Mouse (Mus musculus) T-cell, adult 2 months (primary cell): Measurements from ENCODE around the gene Ppm1l.
"Not testable (repeated sequence)": the region's sequence is repeated elsewhere in the genome, so short reads cannot be mapped to it uniquely, and the experiment has no call there.

ENCODE experiments used
- DNase-seq: peaks from one replicate; pipeline ENCODE4 v3.0.0; 2022; ENCODE audit warnings: low spot score

Gene Ppm1l

GRCm38 (mm10) chr3:69373544-69374306 lies 57.1 kb downstream of the Ppm1l start:
- DNase-seq = no peak

DNA sequence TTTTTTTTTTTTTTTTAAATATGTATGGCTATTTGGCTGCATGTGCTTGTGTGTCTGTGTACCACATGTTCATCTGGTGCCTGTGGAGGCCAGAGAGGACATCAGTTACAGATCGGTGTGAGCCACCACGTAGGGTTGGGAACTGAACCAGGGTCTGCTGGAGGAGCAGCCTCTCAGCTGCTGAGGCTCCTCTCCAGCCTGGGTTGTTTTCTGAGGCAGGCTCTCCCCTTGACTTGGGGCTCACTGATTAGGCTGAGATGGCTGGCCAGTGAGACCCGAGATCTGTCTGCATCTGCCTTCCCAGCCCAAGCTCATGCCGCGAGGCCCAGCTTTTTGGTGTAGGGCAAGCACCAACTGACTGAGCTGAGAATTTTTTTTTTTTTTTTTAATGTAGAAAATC lies 57.9 kb downstream of the Ppm1l start:
- no peak for DNase-seq

- DNase-seq = no peak
Measured at GRCm38 (mm10) chr3:69374983-69375382, 58.3 kb downstream of the Ppm1l start.

DNA sequence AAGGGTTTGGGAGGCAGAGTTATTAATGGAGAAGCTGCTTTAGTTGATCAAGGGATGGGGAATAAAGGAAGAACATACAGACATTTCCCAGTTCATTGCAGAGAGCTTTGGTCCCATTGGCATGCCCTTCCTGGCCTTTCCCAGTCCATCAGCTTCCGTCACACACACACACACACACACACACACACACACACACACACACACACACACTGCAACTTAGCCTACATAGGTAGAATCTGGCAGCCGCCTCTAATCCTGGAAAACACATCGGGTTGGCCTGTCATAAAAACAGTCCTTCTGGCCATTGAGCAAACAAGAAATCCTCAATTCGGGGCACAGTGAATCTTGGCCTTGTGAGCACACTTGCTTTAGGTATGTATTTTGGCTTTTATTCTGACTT lies 64.6 kb downstream of the Ppm1l start:
- no peak for DNase-seq

GRCm38 (mm10) chr3:69391834-69392233 lies 75.2 kb downstream of the Ppm1l start:
- DNase-seq = not testable (repeated sequence)

DNA sequence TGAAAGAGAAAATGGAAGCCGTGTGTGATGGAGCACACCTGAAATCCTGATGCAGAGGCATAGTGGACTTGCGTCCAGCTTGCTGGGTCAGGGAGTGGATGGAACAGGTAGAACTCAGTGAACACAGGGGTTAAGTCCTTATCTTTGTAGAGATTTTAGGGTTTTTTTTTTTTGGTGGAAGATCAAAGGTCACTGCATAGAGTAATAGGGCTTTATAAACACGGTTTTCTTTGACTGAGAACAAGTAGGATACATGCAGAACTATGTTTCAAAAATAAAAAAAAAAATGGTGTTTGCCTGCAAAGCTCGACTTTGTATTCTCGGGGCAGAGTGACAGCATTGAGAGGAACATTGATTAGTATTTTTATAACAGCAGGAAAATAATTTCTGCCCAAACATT lies 75.6 kb downstream of the Ppm1l start:
- no peak for DNase-seq

GRCm38 (mm10) chr3:69393079-69393478 lies 76.4 kb downstream of the Ppm1l start:
- DNase-seq = no peak

- no peak for DNase-seq
Measured at GRCm38 (mm10) chr3:69393991-69394390, 77.3 kb downstream of the Ppm1l start.

- no peak for DNase-seq
Measured at GRCm38 (mm10) chr3:69395084-69395483, 78.4 kb downstream of the Ppm1l start.

DNA sequence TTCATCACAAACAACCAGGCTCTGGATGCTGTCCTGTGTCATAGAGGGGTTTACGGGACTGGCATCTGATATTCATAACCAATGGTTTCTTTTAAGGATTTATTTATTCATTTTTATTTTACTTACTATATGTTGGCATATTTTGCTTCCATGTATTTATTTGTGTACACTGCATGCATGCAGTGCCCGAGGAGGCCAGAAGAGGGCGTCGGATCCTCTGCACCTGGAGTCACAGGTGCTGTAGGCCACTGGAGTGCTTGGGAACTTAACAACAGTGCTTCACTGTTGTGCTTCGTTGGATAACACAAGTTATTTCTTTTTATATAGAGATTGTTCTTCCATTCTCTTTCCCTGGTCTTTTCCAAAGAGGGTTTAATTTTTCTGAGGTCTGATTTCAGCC lies 81.1 kb downstream of the Ppm1l start:
- DNase-seq = no peak

DNA sequence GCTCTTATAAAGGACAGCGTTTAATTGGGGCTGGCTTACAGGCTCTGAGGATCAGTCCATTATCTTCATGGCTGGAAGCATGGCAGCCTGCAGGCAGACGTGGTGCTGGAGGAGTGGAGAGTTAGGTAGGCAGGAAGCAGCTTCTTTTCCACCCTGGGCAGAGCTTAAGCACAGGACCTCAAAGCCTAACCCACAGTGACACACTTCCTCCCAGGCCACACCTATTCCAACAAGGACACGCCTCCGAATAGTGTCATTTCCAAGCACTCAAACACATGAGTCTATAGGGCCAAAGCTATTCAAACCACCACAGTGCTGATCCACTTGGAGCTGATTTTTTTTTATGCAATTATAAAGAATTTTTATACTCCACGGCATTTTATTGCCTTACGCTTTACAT lies 82.7 kb downstream of the Ppm1l start:
- DNase-seq = peak; percentile 2

DNA sequence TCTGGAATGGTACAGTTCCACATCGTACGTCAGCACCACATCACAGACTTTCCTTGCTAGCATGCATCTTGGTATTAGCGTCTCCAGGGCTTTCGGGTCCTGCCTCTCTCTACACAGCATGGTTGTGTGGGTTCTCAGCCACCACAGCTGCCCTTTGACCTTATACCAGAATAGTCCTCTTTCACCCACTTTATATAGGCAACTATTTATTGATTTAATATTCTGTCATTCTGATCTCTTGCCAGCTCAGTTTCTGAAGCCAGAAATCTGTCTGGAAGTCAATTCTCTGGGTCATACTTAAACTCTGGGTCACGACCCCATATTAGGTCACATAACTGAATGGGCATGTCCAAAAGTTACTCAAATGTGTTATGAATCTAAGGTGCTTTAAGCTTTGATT lies 86.5 kb downstream of the Ppm1l start:
- no peak for DNase-seq

DNA sequence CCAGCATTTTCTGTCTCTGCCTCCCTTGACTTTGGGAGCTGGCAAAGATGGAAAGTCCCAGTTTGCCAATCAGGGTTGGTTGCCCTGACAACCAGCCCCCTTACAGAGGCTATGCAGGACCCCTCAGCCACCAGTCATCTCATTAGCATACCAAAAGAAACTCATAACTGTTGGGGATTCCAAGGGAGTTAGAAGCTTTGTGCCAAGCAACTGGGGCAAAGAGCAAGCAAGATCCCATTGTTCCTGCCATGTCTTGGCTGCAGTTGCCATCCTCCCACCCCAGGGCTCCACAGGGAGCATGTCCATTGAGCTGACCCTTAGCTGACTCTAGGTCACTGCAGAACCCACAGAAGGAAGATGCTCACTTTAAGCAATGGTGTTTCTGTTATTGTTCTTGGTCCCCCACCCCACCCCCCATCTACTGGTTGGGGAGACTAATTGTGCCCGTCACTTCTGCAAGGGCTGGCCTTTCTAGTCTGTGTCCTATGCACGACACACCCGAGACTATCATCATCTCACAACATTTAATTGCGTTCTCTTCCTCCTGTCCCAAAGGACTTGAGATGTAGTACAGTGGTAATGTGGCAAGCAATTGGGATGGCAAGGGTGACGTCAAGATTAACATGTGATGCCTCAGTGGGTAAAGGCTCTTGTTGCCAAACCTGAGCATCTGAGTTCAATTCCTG lies 89.7 kb downstream of the Ppm1l start:
- no peak for DNase-seq

GRCm38 (mm10) chr3:69408064-69408463 lies 91.4 kb downstream of the Ppm1l start:
- no peak for DNase-seq

DNA sequence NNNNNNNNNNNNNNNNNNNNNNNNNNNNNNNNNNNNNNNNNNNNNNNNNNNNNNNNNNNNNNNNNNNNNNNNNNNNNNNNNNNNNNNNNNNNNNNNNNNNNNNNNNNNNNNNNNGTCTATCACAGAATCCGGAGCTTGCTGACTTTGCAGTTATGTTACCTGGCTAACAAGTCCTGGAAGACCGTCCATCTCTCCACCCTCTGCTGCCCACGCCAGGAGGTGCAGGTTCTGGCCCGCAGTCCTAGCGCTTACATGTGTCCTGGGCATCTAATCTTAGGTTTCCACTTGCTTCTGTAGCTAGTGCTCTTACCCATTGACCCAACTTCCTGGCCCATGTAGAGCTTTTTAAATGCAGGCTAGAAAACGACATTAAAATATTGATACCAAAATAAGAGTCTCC lies 99.5 kb downstream of the Ppm1l start:
- DNase-seq = no peak

- DNase-seq = no peak
Measured at GRCm38 (mm10) chr3:69422741-69423140, 106.1 kb downstream of the Ppm1l start.

- no peak for DNase-seq
Measured at GRCm38 (mm10) chr3:69423371-69423770, 106.7 kb downstream of the Ppm1l start.

- not testable (repeated sequence) for DNase-seq
Measured at GRCm38 (mm10) chr3:69424781-69425180, 108.1 kb downstream of the Ppm1l start.

GRCm38 (mm10) chr3:69427259-69427658 lies 110.6 kb downstream of the Ppm1l start:
- DNase-seq = no peak

DNA sequence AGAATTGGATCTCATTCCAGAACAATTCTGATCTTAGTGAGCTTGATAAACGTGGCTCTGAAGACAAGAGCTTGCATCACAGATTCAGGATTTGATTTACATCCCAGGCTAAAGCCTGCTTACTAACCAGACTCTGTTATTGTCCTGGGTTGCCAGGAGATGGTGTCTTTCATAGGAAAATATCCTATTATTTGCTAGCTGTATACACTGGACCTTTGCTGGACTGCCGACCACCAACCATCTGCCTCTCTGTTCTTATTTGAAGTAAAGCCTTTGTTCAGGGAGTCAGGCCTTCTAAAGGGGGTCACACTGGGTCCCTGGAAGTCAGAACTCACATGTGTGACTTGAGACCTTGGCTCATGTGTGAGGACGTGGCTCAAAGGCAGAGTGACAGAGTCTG lies 111.6 kb downstream of the Ppm1l start:
- DNase-seq = no peak

GRCm38 (mm10) chr3:69429319-69429718 lies 112.7 kb downstream of the Ppm1l start:
- DNase-seq = no peak

DNA sequence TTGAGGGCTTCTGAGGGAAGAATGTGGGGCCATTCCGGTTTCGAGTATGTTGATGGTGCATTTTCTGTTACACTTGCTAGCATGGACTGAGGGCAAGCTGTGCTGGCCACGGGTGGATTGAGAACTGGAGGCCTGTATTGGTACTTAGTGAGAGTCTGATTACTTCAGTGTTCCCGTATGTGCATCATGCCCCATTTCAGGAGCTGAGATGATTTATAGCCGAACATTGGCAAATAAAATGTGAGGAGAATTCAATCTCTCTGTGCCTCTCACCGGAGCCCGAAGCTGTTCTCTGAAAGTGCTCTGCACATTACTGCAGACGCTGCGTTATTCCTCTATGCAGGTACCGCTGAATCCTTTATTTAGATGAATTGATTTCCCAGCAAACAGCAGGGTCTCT lies 116.9 kb downstream of the Ppm1l start:
- no peak for DNase-seq

DNA sequence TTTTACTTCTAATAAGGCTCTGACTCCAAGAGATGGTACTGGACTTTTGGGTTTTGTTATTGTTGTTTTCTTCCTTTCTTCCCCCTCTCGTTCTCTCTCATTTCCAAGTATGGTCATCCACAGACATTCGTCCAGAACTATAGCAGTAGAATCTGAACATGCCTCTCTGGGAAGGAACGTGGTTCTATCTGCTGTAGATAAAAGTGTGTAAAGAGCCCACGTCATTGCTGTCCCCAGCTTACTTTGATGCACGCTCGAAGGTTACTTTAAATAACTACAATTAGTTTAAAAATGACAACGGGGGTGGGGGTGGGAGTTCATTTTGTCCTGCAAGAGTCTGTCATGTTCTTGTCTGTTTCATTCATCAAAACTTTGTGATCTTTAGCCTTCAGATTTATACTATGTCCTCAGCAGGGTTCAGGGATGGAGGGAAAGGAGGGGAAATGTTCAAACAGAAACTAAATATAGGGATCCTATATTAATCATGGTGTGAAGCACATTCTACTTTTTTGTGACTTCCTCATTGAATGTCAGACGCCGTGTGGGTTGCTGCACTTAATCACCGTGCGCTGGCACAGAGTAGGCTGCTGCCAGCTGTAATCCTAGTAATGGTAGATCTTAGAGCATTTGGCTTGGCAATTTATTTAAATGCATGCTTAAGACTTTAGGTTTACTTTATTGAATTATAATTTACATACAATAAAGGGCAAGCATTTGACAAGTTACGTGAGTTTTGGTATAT lies 122.3 kb downstream of the Ppm1l start:
- DNase-seq = no peak
